Mouse (Mus musculus) limb, embryonic 14.5 days (tissue): ENCODE measurements around the gene Sp6. TPM values are rescaled to one million over a fixed set of nuclear protein-coding genes. Genes with fewer than 3 reads are reported as not detected.

Experiments used
- ATAC-seq: fragments of 200-750 bp; cut with Nextera tagmentation; 2 replicates; pipeline ENCODE4 v1.8.0; 2017; ENCODE audit warnings: low read depth, moderate number of reproducible peaks, moderate TSS enrichment; ENCODE audit not compliant: low FRiP score
- DNase-seq: peaks from one replicate; pipeline ENCODE4 v3.0.0-alpha.2; 2015; ENCODE audit warnings: low spot score
- H3K27ac ChIP-seq: fragments of 300-500 bp; sonication (generic); replicated peaks from 2 replicates; pipeline ENCODE4 v1.5.1; 2014; ENCODE audit warnings: low read depth, mild to moderate bottlenecking, low read length, moderate library complexity, mixed read lengths
- H3K27me3 ChIP-seq: fragments of 300-500 bp; sonication (generic); 2 replicates; pipeline ENCODE4 v1.6.1; 2014; ENCODE audit warnings: low read length, mixed read lengths; ENCODE audit not compliant: control insufficient read depth, insufficient read depth
- H3K36me3 ChIP-seq: fragments of 300-500 bp; sonication (generic); 2 replicates; pipeline ENCODE4 v1.6.1; 2014; ENCODE audit warnings: mild to moderate bottlenecking, low read length, moderate library complexity, mixed read lengths; ENCODE audit not compliant: control insufficient read depth, insufficient read depth
- H3K4me1 ChIP-seq: fragments of 300-500 bp; sonication (generic); 2 replicates; pipeline ENCODE4 v1.6.1; 2014; ENCODE audit warnings: antibody characterized with exemption, low read length, mixed read lengths; ENCODE audit not compliant: control insufficient read depth, insufficient read depth
- H3K4me2 ChIP-seq: fragments of 300-500 bp; sonication (generic); replicated peaks from 2 replicates; pipeline ENCODE4 v1.6.1; 2014; ENCODE audit warnings: low read depth, mild to moderate bottlenecking, low read length, moderate library complexity; ENCODE audit not compliant: severe bottlenecking
- H3K4me3 ChIP-seq: fragments of 300-500 bp; sonication (generic); replicated peaks from 2 replicates; pipeline ENCODE4 v1.5.1; 2014; ENCODE audit warnings: low read length
- H3K9ac ChIP-seq: fragments of 300-500 bp; sonication (generic); 2 replicates; pipeline ENCODE4 v1.6.1; 2014; ENCODE audit warnings: mild to moderate bottlenecking, low read depth, low read length, moderate library complexity; ENCODE audit not compliant: severe bottlenecking
- H3K9me3 ChIP-seq: fragments of 300-500 bp; sonication (generic); 2 replicates; pipeline ENCODE4 v1.6.1; 2016; ENCODE audit warnings: low read length; ENCODE audit not compliant: control insufficient read depth
- POLR2A ChIP-seq: fragments of 200-500 bp; IDR thresholded peaks from 2 replicates; pipeline ENCODE4 v1.8.0; 2012; ENCODE audit warnings: inconsistent platforms, mild to moderate bottlenecking, moderate library complexity, borderline replicate concordance; ENCODE audit not compliant: insufficient read depth, insufficient read length; ENCODE audit errors: extremely low read depth
- WGBS: fragments of 180-500 bp; shearing (Covaris S2); extraction: QIAGEN DNeasy Blood & Tissue Kit; methylation state at CpG from one replicate; pipeline ENCODE4 v1.1.7; 2014; 5-methylcytosine and 5-hydroxymethylcytosine counted together
- microRNA-seq: library from miRNA; unstranded; fragments of <30 nt; microRNA quantifications from one replicate; pipeline ENCODE4, GENCODE M21; 2016
- polyA plus RNA-seq, 2 experiments: library from polyadenylated mRNA; depleted of rRNA in 1 of 2; stranded (reverse) in 1 of 2; unstranded in 1 of 2; fragments of >200 nt; fragmentation: Nextera tagmentation in 1 of 2; extraction: Ambion mirVana in 1 of 2; gene quantifications; 2 replicates each; pipeline versions ENCODE4 v1.2.1 to v1.2.3; 2012 to 2014

The Sp6 gene
- polyA plus RNA-seq, 2 experiments, result 4.5 to 5.6 TPM

GRCm38 (mm10) chr11:97069333-97069732, 56.1 kb downstream of the Sp6 start:
- Histone ChIP-seq H3K4me2 (no peak overlapping the region), H3K4me3 (no peak overlapping the region), H3K9ac (no peak overlapping the region), H3K4me1 (no peaks in the 10 kb centered on the region), H3K27me3 (no peaks in the 10 kb centered on the region), H3K27ac (no peak overlapping the region), H3K36me3 (peaks cover 24% of the 10 kb centered on the region), H3K9me3 (no peaks in the 10 kb centered on the region)
- no peak for DNase-seq
- 19% methylated on average over 1 of the region's 1 CpGs for WGBS
- no peak for ATAC-seq
- TF ChIP-seq POLR2A, result no peak

- no peak for TF ChIP-seq POLR2A
- DNase-seq (no peak), ATAC-seq (no peak)
- Histone ChIP-seq H3K9me3 (no peaks in the 10 kb centered on the region), H3K4me2 (no peak overlapping the region), H3K27ac (no peak overlapping the region), H3K36me3 (peaks cover 23% of the 10 kb centered on the region; the same call in 1 of the 2 replicates), H3K27me3 (no peaks in the 10 kb centered on the region), H3K4me3 (no peak overlapping the region), H3K4me1 (no peaks in the 10 kb centered on the region), H3K9ac (no peak overlapping the region)
- 96% methylated on average over 2 of the region's 2 CpGs for WGBS
These were observed 56.6 kb downstream of the Sp6 start for GRCm38 (mm10) chr11:97069770-97070169.

GRCm38 (mm10) chr11:97071129-97071528, 57.9 kb downstream of the Sp6 start:
- WGBS, result 67% methylated on average over 1 of the region's 1 CpGs
- Histone ChIP-seq H3K4me3 (no peak overlapping the region), H3K36me3 (peaks cover 15% of the 10 kb centered on the region; the same call in 1 of the 2 replicates), H3K9ac (no peak overlapping the region), H3K9me3 (no peaks in the 10 kb centered on the region), H3K27ac (no peak overlapping the region), H3K4me2 (no peak overlapping the region), H3K27me3 (no peaks in the 10 kb centered on the region), H3K4me1 (no peaks in the 10 kb centered on the region)
- no peak for ATAC-seq
- DNase-seq, result no peak
- no peak for TF ChIP-seq POLR2A

GRCm38 (mm10) chr11:97072533-97072932, 59.3 kb downstream of the Sp6 start:
- Histone ChIP-seq H3K4me1 (no peaks in the 10 kb centered on the region), H3K4me3 (no peak overlapping the region), H3K36me3 (0 out of 2 replicates have a peak, but pooled peaks cover 6% of the 10 kb centered on the region), H3K9ac (no peak overlapping the region), H3K4me2 (no peak overlapping the region), H3K27me3 (no peaks in the 10 kb centered on the region), H3K27ac (no peak overlapping the region), H3K9me3 (no peaks in the 10 kb centered on the region)
- DNase-seq (peak; percentile 75), ATAC-seq (peak; percentile 53; the same call in 1 of the 2 replicates)
- no peak for TF ChIP-seq POLR2A
- 30% methylated on average over 3 of the region's 3 CpGs for WGBS

- Histone ChIP-seq H3K4me1 (no peaks in the 10 kb centered on the region), H3K36me3 (no peaks in the 10 kb centered on the region), H3K9ac (no peak overlapping the region), H3K4me3 (no peak overlapping the region), H3K27ac (no peak overlapping the region), H3K4me2 (no peak overlapping the region), H3K9me3 (no peaks in the 10 kb centered on the region), H3K27me3 (no peaks in the 10 kb centered on the region)
- WGBS, result 70% methylated on average over 8 of the region's 8 CpGs
- DNase-seq, result no peak
- TF ChIP-seq POLR2A, result no peak
- no peak for ATAC-seq
These were observed 61.0 kb downstream of the Sp6 start for GRCm38 (mm10) chr11:97074235-97074634.

Small RNA genes lying within 50 kb of the gene (microRNA-seq; reads per million reads assigned to microRNA genes)
- gene Mir8103, result 1.4 reads per million

Other genes with a start within 250 kb of the Sp6 start
- 28.3 and 28.7 TPM in 2 replicates for gene Snx11, start 235.8 kb upstream of the Sp6 start, polyA plus RNA-seq (2012; rRNA removed)
- gene Snx11, start 235.8 kb upstream of the Sp6 start, polyA plus RNA-seq (2014; fragmentation: Nextera tagmentation; extraction: Ambion mirVana), result 11.9 and 13.3 TPM in 2 replicates
- 68.4 and 98.9 TPM in 2 replicates for gene Cbx1, start 224.3 kb upstream of the Sp6 start, polyA plus RNA-seq (2012; rRNA removed)
- gene Cbx1, start 224.3 kb upstream of the Sp6 start, polyA plus RNA-seq (2014; fragmentation: Nextera tagmentation; extraction: Ambion mirVana), result 87.8 and 98.5 TPM in 2 replicates
- gene Nfe2l1, start 183.4 kb upstream of the Sp6 start, polyA plus RNA-seq (2012; rRNA removed), result 94.5 and 125 TPM in 2 replicates
- 42.0 and 49.6 TPM in 2 replicates for gene Nfe2l1, start 183.4 kb upstream of the Sp6 start, polyA plus RNA-seq (2014; fragmentation: Nextera tagmentation; extraction: Ambion mirVana)
- 117 and 141 TPM in 2 replicates for gene Copz2, start 163.5 kb upstream of the Sp6 start, polyA plus RNA-seq (2012; rRNA removed)
- 201 and 210 TPM in 2 replicates for gene Copz2, start 163.5 kb upstream of the Sp6 start, polyA plus RNA-seq (2014; fragmentation: Nextera tagmentation; extraction: Ambion mirVana)
- gene Cdk5rap3, start 96.9 kb upstream of the Sp6 start, polyA plus RNA-seq (2012; rRNA removed), result 71.4 and 74.5 TPM in 2 replicates
- gene Cdk5rap3, start 96.9 kb upstream of the Sp6 start, polyA plus RNA-seq (2014; fragmentation: Nextera tagmentation; extraction: Ambion mirVana), result 79.6 and 83.6 TPM in 2 replicates
- gene Prr15l, start 85.3 kb upstream of the Sp6 start, polyA plus RNA-seq (2012; rRNA removed), result 0.47 and 1.2 TPM in 2 replicates
- 3.3 and 3.7 TPM in 2 replicates for gene Prr15l, start 85.3 kb upstream of the Sp6 start, polyA plus RNA-seq (2014; fragmentation: Nextera tagmentation; extraction: Ambion mirVana)
- 13.9 and 15.4 TPM in 2 replicates for gene Pnpo, start 69.4 kb upstream of the Sp6 start, polyA plus RNA-seq (2012; rRNA removed)
- 22.6 and 24.2 TPM in 2 replicates for gene Pnpo, start 69.4 kb upstream of the Sp6 start, polyA plus RNA-seq (2014; fragmentation: Nextera tagmentation; extraction: Ambion mirVana)
- 16.0 and 22.3 TPM in 2 replicates for gene Sp2, start 30.4 kb upstream of the Sp6 start, polyA plus RNA-seq (2012; rRNA removed)
- gene Sp2, start 30.4 kb upstream of the Sp6 start, polyA plus RNA-seq (2014; fragmentation: Nextera tagmentation; extraction: Ambion mirVana), result 17.1 and 18.7 TPM in 2 replicates
- 23.3 and 29.0 TPM in 2 replicates for gene Scrn2, start 16.5 kb downstream of the Sp6 start, polyA plus RNA-seq (2012; rRNA removed)
- 20.3 and 21.4 TPM in 2 replicates for gene Scrn2, start 16.5 kb downstream of the Sp6 start, polyA plus RNA-seq (2014; fragmentation: Nextera tagmentation; extraction: Ambion mirVana)
- gene Lrrc46, start 28.0 kb downstream of the Sp6 start, polyA plus RNA-seq (2012; rRNA removed), result 0.63 and 0.95 TPM in 2 replicates
- 0.69 and 0.91 TPM in 2 replicates for gene Lrrc46, start 28.0 kb downstream of the Sp6 start, polyA plus RNA-seq (2014; fragmentation: Nextera tagmentation; extraction: Ambion mirVana)
- gene Mrpl10, start 28.2 kb downstream of the Sp6 start, polyA plus RNA-seq (2012; rRNA removed), result 84.5 and 92.2 TPM in 2 replicates
- 77.3 and 82.3 TPM in 2 replicates for gene Mrpl10, start 28.2 kb downstream of the Sp6 start, polyA plus RNA-seq (2014; fragmentation: Nextera tagmentation; extraction: Ambion mirVana)
- 12.7 and 15.9 TPM in 2 replicates for gene Osbpl7, start 37.2 kb downstream of the Sp6 start, polyA plus RNA-seq (2012; rRNA removed)
- gene Osbpl7, start 37.2 kb downstream of the Sp6 start, polyA plus RNA-seq (2014; fragmentation: Nextera tagmentation; extraction: Ambion mirVana), result 6.9 and 7.0 TPM in 2 replicates
- 0.10 and 0.11 TPM in 2 replicates for gene Tbx21, start 101.9 kb downstream of the Sp6 start, polyA plus RNA-seq (2012; rRNA removed)
- not detected in 2 replicates for gene Tbx21, start 101.9 kb downstream of the Sp6 start, polyA plus RNA-seq (2014; fragmentation: Nextera tagmentation; extraction: Ambion mirVana)
- gene Tbkbp1, start 138.1 kb downstream of the Sp6 start, polyA plus RNA-seq (2012; rRNA removed), result 62.2 and 82.9 TPM in 2 replicates
- 9.7 and 11.6 TPM in 2 replicates for gene Tbkbp1, start 138.1 kb downstream of the Sp6 start, polyA plus RNA-seq (2014; fragmentation: Nextera tagmentation; extraction: Ambion mirVana)
- 123 and 145 TPM in 2 replicates for gene Kpnb1, start 174.5 kb downstream of the Sp6 start, polyA plus RNA-seq (2012; rRNA removed)
- 71.5 and 71.8 TPM in 2 replicates for gene Kpnb1, start 174.5 kb downstream of the Sp6 start, polyA plus RNA-seq (2014; fragmentation: Nextera tagmentation; extraction: Ambion mirVana)